Mouse (Mus musculus) CD4-positive, CD25-positive, alpha-beta regulatory T cell, adult 9 weeks (primary cell): Measurements from ENCODE around the gene Mon1b. TPM values are rescaled to one million over a fixed set of nuclear protein-coding genes. Genes with fewer than 3 reads are reported as not detected.

Experiments
- polyA plus RNA-seq: library from polyadenylated mRNA; unstranded; fragments of 100-300 nt; shearing (Covaris generic); gene quantifications from one replicate; pipeline ENCODE4 v1.2.1, GENCODE M21; 2017

Gene Mon1b
- polyA plus RNA-seq = 32.7 TPM

GRCm38 (mm10) chr8:113634670-113635591 lies at the start of gene Mon1b:
Mon1b (plus strand) TSS chr8:113635587.

DNA sequence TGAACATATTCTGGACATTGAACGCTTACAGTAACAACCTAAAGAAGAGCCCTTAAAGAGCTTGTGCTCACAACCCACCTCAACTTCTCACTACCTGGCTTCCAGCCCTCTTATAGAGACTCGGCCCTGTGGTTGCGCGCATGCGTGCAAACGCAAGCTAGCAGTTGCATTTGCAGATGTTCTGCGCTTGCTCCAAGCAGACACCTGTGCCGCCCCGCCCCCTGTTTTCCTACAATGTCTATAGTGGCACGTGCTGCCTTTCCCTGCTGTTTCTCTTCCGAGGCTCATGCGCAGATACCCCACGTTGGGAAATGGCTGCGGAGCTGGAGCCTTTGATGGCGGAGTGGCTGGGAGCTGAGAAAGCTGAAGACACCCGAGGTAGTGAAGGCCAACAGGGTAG lies 7.5 kb downstream of the Mon1b start, which contains the start of gene Syce1l:
Syce1l (plus strand) TSS at position 288 of the 400 bp plus-strand sequence.

Other genes starting within 250 kb of the Mon1b start
- gene Syce1l, start 7.6 kb downstream of the Mon1b start, polyA plus RNA-seq = not detected
- gene Adamts18, start 213.2 kb downstream of the Mon1b start, polyA plus RNA-seq = not detected